Mouse (Mus musculus) lung, postnatal 0 days (tissue): ENCODE data around the gene Ttc4.

Source experiments
- CTCF ChIP-seq: IDR thresholded peaks from 2 replicates; pipeline ENCODE4 v1.5.1; 2016; ENCODE audit warnings: antibody characterized with exemption, mild to moderate bottlenecking
- EP300 ChIP-seq: IDR thresholded peaks from 2 replicates; pipeline ENCODE4 v1.6.1; 2016; ENCODE audit warnings: antibody characterized with exemption, mild to moderate bottlenecking, control low read depth

- no peak for TF ChIP-seq CTCF
- no peak for TF ChIP-seq EP300
Observed at GRCm38 (mm10) chr4:106628650-106629360, 49.9 kb downstream of the Ttc4 start.
